Mouse (Mus musculus) hindlimb bud, embryonic 11.5 days (tissue): ENCODE data around the gene Raly.

Experiments
- DNase-seq: peaks from one replicate; pipeline ENCODE4 v3.0.0-alpha.2; 2012; ENCODE audit warnings: low read depth, low spot score; ENCODE audit errors: extremely low spot score

The Raly gene

GRCm38 (mm10) chr2:154782856-154783650, 7.8 kb upstream of the Raly start:
- no peak for DNase-seq

DNA sequence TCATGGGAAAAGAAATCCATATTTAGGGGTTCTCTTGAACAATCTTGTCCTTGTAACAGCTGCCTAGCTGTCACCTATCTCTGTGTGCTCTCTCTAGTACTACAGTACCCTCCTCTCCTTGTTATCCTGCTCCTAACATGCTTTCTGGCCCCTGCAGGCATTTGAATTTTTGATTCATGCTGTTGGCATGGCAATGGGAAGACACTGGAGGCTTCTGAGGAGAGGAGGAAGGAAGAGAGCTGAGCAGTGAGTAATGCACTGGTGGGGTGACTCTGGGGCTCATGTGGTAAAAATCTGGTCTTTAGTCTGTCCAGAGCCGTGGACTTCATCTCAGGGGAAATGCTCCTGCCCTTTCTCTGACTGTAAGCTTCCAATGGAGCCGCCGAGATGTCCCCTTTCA, 5.6 kb upstream of the Raly start:
- no peak for DNase-seq

DNA sequence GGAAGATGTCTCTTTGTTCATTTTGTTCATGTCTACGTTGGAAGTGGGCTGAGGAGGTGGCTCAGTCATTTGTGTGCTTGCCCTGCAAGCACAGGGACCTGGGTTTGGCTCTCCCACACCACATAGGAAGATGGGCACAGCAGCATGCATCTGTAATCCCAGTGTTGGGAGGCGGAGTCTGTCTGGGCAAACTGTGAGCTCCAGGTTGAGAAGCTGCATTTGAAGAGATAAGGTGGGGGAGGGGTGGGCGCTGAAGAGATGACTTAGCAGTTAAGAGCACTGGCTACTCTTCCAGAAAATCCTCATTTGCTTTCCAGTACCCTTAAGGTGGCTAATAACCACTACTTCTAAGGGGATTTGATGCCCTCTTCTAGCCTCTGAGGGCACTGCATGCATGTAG, 4.7 kb upstream of the Raly start:
- DNase-seq: no peak

- no peak for DNase-seq
Measured at GRCm38 (mm10) chr2:154786776-154787175, 4.1 kb upstream of the Raly start.

GRCm38 (mm10) chr2:154789381-154789780, 1.5 kb upstream of the Raly start:
- no peak for DNase-seq

GRCm38 (mm10) chr2:154789977-154790655, 780 bp upstream of the Raly start:
- no peak for DNase-seq

GRCm38 (mm10) chr2:154791661-154792642, 1.1 kb downstream of the Raly start:
- no peak for DNase-seq

GRCm38 (mm10) chr2:154803372-154803771, 12.5 kb downstream of the Raly start:
- DNase-seq: no peak

- DNase-seq: no peak
Measured at GRCm38 (mm10) chr2:154803845-154804244, 12.9 kb downstream of the Raly start.

DNA sequence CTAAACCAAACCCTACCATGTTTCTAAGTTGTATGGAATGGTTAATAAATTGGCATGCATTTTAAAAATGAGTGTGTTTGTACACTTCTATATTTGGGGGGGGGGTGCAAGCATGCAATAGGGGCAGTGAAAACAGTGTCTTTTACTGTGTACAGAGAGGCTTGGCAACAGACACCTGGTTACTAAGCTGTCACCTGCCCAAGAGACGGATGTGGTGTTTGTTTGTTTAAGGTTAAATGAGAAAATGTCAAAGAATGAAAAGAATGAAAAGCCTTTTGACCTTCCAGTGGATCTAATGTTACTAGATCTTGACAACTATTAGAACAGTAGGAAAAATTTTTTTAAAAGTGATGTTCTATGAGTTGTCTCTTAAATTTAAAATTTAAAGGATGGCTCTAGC, 16.8 kb downstream of the Raly start:
- no peak for DNase-seq

- no peak for DNase-seq
Measured at GRCm38 (mm10) chr2:154809107-154809762, 18.3 kb downstream of the Raly start.

GRCm38 (mm10) chr2:154810821-154811220, 19.9 kb downstream of the Raly start:
- no peak for DNase-seq

DNA sequence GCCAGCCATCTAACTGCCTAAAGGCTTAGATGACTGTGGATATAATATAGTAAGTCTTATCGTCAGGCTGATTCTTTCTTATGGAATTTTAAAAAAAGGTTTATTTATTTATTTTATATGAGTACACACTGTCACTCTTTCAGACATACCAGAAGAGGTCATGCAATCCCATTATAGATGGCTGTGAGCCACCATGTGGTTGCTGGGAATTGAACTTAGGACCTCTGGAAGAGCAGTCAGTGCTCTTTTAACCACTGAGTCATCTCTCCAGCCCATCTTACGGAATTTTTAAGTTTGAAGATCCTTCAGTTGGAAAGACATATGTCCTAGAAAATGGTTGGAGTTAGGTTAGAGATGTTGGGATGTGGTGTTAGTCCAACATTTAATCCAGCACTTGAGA, 22.5 kb downstream of the Raly start:
- no peak for DNase-seq

DNA sequence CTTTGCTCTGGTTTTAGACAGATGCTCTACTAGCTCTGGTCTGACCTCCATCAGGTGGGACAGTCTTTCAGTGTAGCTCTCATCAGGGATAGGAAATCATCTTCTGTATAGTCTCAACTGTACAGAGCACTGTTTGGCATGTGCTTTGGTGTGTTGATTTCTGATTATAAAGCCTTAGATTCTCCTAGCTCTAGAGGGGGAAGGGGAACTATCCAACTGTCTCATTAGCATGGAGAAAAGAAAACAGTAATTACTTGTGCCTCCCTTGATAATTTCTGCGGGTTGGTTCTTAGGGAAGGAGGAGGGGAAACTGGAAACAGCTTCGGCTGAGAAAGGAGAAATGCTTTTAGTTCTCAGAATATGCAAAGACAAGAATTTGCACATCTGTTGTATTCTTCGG, 26.2 kb downstream of the Raly start:
- no peak for DNase-seq

DNA sequence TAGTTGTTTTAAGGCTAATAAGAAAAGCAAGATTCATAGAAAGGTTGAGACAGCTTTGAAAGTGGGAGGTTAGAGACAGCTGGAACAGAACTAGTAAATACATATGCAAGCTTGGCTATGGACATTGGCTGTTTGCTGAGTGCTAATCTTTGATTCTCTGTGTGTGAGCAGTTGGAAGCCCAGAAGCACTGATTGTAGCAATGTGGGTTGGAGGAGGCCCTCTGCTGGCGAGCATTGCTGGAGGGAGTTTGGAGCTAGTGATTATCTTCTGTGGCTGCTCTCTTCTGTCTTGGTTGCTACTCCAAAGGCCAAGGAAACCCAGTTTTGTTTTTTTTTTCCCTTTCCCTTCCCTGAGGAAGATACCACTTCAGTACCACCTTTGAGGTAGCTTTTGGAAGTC, 26.9 kb downstream of the Raly start:
- DNase-seq: no peak

GRCm38 (mm10) chr2:154818599-154818998, 27.7 kb downstream of the Raly start:
- no peak for DNase-seq

DNA sequence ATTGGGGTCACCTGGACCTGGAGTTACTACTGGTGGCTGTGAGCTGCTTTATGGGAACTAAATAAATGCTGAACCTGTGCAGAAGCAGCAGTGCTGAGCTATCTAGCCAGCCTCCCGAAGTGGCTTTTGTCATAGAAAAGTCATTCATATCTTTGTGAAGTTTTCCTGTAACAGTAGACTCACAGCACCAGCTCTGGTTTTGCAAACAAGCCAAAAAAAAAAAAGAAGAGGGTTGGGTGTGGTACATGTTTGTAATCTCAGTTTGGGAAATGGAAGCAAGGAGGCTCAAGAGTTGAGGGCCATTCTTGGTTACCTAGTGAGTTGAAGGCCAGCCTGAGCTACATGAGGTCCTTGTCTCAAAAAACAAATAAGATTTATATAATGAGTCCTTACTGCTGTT, 29.4 kb downstream of the Raly start:
- DNase-seq: no peak

GRCm38 (mm10) chr2:154826054-154826538, 35.2 kb downstream of the Raly start:
- no peak for DNase-seq

DNA sequence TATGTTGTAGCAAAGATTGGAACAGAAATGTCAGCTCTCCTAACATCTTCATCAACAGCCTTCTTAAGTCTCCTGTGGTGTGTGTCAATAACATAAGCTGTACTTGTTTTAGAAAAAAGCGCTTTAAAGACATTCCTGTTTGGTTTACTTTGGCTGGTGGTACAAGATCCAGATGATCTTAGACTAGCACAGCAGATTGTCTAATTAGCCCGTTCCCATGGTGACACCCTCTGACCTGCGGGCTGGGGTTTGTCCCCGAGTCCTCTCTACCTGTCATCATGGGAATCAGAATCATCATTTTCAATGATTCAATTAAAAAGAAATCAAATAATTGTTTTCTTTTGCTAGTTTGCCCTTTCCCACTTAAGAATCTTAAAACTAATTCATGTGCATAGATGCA, 36.6 kb downstream of the Raly start:
- DNase-seq: no peak

GRCm38 (mm10) chr2:154832471-154832870, 41.6 kb downstream of the Raly start:
- DNase-seq: no peak
